Mouse (Mus musculus): ENCODE data around the gene Gm11634.

DNA sequence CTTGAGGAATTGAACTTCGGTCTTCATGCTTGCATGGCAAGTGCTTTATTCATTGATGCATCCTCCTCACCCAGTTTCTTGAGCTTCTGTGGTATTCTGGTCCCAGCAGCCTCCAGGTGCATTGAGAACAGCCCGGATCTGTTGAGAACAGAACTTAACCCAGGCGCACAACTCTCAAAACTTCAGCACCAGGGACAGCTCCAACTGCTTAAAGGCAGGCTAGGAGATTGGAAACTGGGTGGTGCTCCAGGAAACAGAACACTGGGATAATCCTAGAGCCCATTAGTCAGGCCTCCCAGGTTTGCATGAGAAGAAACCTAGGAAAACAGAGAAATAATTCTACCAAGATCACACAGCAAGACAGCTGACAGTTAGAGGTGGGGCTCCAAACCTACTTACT lies 3.4 kb upstream of the Gm11634 start:
- TF ChIP-seq CHD2 (IDR thresholded peaks at IDR 0.05; ENCODE audit: low read depth, low read length) (no peak), HCFC1 (IDR thresholded peaks at IDR 0.05; ENCODE audit: borderline replicate concordance, insufficient read depth, low read length) (no peak), ZNF384 (IDR thresholded peaks at IDR 0.05; ENCODE audit: low read depth, low read length) (no peak), MAFK (IDR thresholded peaks at IDR 0.05; ENCODE audit: insufficient read depth, low read depth, low read length) (no peak)

Data from ES-E14 (cell line).